Mouse (Mus musculus): ENCODE results near the gene Rgs19.

DNA sequence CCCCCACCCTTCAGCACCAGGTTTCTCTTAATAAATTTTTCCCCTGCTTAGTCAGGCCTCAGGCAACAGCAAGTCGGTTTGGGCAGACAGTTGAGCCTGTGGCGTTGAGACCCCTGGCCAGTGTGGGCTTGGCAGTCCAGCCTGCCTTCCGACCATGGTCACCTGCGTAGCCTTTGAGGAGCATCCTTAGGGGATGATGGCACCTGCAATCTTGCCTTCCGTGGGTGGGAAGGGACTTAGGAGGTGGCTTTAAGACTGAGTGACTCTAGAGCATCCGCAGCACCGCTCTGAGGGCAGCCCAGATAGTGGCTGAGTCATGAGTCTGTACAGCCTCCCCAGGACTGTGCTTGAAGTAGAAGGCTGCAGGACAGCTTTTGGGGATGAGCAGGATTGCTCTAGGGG is 13.1 kb downstream of the Rgs19 start:
- no peak for TF ChIP-seq CTCF (IDR thresholded peaks at IDR 0.05; ENCODE audit: insufficient read depth, low read length)
- TF ChIP-seq POLR2A (IDR thresholded peaks at IDR 0.05; ENCODE audit: borderline replicate concordance, extremely low read depth, low read depth, low read length), result no peak
